Mouse (Mus musculus) mesoderm, embryonic 11.5 days (tissue): ENCODE measurements around the gene Hist1h4f.
"Not testable (repeated sequence)": the region's sequence is repeated elsewhere in the genome, so short reads cannot be mapped to it uniquely, and the experiment has no call there.

Experiments
- DNase-seq: peaks from one replicate; pipeline ENCODE4 v3.0.0-alpha.2; 2012; ENCODE audit warnings: low read depth, low spot score

Gene Hist1h4f

DNA sequence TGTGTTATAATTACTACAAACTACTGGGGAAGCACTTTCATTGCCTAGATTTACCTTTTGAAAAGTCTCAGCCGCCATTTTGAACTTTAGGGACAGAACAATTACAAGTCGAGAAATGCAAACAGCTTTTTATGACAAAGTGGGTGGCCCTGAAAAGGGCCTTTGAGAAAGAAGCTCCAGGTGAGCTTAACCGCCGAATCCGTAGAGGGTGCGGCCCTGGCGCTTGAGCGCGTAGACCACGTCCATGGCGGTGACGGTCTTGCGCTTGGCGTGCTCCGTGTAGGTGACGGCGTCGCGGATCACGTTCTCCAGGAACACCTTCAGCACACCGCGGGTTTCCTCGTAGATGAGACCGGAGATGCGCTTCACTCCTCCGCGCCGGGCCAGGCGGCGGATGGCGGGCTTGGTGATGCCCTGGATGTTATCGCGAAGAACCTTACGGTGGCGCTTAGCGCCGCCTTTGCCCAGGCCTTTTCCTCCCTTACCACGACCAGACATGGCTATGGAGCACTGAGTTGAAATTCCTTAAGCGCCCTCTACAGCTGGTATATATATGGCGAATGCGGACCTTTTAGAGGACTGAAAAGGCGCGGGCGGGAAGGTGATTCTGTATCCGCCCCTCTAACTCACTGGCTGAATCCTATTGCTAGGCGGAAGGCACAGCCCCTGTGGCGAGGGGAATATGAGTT is at the start of gene Hist1h4f:
Gene Hist1h4f, minus strand, starts transcription at position 503 of the 689 bp plus-strand sequence.
- peak; percentile 95 for DNase-seq

DNA sequence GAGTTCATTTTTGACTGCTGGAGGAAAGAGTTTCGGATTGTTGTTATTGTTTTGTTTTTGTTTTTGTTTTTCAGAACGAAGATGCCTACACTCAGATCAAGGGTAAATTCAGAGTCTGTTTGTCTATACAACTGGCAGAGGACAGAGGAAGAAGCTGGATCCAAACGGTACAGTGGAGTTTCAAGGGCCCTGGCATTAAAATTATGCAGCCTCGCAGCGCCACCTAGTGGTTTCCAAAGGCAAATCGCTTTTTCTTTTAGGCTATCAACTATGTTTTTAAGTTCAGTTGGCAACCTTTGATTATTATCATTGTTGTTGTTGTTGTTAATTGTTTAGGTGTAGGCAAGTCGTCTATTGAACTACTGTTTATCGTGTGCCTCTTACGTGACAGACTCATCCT is 46.5 kb upstream of the Hist1h4f start:
- peak; percentile 76 for DNase-seq

DNA sequence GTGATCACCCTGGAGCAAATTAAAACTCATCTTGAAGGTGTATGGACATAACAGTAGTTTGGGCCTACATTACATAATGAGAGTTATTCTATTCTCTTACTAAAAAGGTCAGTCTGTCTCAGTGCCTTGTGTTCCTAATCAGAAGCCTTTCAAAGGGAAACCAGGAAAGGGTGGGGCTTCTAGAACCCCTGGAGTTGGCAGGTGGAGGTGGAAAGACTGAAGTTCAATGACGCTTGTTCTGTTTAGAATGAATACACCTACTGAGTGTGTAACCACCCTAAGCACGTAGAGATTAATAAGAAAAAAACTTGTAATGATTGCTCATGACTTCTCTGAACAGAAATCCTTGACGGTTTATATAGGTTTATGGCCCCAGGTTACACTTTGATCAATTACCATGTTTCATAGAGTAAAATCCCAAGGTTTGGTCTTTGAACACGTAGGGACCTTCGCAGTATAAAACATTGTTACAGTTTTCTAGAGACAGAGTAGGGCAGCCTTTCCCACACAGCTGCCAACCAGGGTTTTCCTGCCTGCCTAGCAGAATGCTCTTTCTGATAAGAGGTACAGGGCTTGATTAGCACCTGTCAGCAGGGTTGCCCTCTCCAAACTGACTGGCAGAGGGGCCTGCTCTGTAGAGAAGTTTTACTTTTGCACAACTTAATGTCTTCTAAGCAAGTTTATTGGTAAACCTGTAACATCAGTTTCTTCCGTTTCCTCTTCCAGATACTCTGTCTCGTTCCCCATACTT is 44.3 kb upstream of the Hist1h4f start:
- no peak for DNase-seq

DNA sequence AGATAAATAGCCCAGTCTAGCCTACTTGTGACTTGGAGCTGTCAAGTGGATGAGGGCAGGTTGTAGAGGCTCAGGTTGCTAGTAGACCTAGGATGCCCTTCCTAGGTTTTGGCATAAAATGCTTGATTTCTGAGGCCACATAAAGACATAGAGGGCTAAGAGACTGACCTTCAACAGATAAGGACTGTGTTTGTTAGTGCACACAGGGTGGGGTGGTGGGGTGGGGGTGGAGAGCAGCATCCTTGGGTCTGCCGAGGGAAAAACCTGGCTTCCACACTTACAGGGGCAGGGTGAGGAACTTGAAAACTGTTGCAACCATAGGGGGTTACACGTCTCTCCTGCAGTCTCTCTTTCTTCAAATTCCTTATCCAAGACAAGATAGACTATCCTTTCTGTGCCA is 43.7 kb upstream of the Hist1h4f start:
- DNase-seq = no peak

DNA sequence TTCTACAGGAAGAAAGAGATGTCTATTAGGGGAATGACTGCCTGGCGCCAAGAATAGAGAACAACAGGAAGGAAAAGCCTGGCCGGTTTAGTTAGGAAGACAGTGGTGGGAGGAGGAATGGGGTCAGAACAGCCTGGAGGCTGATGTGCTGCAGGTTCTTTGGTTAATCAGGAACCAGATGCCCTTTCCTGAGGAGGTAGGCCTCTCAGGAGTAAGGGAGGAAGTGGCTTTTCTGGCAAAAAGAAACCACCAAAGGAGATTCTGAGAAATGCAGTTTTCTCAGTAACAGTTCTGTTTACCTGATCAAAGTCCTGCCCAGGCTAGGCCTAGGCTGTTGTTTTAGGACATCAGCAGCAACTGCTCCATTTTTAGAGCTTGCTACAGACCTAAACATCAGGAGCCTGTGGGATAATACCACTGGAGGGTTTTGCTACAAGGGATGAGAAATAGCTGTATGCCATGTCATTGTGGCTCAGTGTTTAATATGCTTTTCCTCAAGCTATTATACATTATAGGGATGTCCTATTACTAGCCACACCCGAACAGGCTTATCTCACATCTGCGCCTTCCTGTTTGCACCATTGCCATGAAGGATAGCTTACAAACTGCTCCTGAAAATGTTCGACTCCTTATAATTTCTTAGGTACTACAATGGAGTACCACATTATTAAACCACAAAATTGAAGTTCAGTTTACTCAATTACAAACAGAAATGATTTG is 41.8 kb upstream of the Hist1h4f start:
- no peak for DNase-seq

DNA sequence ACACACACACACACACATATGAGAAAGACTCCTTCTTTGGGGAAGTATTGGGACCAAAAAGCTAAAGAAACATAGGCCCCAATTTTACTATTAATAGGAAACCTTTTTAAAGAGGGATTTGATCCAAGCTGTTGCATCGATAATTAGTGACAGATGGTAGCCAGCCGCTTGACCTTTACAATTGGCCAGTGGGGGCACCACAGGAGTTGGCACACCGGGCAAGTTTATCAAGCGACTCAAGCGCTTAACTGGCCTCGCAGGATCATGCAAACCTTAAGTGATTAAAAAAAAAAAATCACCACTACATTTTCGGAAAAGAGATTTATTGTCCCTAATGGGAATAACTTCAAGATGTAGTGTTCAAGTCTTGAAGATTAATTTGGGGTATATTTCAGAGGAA is 41.2 kb upstream of the Hist1h4f start:
- no peak for DNase-seq

DNA sequence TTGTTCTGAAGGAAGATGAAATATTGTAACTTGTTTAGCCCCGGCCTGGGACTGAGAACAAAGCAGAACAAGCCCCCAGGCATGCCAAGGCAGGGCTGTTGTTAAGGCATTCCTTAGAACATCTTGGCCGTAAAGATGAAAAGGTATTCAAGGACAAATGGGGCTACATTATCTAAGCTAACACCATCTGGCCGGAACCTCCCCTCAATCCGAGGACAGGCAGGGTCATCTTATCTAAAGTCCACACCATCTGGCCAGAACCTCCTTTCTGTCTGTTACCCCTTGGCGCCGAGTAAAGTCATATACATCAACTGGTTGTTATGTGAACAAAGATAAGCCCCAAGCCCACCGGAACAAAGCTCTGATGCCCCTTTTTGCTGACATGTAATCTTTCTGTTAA is 40.4 kb upstream of the Hist1h4f start:
- DNase-seq = not testable (repeated sequence)

DNA sequence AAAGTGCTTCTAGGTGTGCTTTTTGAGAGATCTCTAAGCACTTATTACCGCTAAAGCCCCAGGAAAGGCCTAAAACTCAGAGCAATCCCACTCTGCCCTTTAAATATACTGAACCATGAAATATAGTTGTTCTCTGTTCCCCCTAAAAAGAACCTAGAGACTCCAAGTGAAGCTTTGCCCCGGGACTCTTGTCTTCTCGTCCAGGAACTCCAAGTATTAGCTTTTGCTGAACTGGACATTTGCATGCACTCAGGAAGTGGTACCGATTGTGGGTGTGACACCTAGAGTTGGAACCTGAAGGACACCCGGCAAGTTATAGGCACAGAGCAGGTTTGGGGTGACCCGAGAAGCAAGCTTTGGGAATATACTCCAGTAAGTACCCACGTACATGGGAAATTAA is 39.8 kb upstream of the Hist1h4f start:
- DNase-seq = no peak

DNA sequence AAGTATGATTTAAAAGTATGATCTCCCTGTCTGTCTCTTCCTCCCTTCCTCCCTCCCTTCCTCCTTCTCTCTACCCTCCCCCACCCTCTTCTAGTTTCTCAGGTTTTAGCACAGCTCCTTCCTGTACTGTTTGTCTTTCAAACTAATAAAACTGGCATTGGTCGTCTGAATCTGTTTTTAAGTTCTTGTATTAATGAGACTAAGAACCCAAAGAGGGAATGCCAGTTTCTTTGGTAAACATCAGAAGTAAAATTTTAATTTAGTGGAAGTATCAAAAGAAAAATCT is 35.4 kb upstream of the Hist1h4f start:
- no peak for DNase-seq

DNA sequence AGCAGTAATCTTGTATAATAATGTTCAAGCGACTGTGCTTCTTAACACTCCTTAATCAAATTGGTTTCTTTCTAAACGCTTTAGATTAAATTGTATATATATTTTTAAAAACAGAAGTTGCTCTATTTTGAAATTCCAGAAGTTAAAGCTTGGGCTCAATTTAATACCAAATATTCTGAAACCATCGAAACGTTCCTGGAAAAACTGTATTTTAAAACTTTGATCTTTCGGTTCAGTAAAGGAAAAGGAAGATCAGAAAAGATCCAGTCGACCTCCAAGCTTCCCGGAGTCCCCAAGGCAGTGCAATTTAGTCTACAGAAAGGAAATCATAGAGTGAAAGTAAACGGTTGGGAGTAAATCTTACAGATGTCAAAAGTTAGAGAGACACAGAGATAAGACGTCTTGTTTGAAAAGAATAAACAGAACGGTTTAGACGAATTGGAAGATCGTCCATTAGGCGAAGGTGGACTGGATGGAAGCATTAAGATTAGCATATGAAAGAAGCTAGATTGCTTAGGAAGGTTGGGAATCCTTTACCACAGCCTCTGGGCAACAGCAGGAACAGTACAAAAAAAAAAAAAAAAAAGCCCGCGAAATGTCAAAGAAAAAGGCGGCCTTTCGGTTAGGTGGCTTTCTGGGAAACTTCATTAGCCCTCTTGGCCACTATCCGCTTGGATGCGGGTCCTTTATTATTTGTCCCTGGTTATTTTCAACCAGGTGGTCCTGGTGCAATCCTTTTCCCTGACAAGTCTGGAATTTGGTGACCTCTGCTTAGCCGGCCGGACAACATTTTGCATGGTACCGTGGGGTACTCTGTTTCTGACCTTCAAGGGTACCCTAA is 34.9 kb upstream of the Hist1h4f start:
- DNase-seq = no peak

DNA sequence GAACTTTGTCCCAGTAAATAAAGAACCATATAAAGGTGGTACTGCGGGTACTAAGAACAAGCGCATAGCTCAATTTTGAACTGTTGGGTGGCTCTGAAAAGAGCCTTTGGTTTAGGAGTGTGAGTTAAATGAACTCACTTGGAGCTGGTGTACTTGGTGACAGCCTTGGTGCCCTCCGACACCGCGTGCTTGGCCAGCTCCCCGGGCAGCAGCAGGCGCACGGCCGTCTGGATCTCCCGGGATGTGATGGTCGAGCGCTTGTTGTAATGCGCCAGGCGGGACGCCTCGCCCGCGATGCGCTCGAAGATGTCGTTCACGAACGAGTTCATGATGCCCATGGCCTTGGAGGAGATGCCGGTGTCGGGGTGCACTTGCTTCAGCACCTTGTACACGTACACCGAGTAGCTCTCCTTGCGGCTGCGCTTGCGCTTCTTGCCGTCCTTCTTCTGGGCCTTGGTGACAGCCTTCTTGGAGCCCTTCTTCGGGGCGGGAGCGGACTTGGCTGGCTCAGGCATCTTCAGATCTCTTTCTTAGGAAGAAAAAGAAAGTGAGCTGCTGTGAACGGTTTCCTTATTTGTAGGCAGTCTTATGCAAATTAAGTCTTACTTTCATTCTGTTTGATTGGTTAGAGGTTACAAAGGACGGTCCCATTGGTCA is 34.1 kb upstream of the Hist1h4f start:
- peak; percentile 91 for DNase-seq

DNA sequence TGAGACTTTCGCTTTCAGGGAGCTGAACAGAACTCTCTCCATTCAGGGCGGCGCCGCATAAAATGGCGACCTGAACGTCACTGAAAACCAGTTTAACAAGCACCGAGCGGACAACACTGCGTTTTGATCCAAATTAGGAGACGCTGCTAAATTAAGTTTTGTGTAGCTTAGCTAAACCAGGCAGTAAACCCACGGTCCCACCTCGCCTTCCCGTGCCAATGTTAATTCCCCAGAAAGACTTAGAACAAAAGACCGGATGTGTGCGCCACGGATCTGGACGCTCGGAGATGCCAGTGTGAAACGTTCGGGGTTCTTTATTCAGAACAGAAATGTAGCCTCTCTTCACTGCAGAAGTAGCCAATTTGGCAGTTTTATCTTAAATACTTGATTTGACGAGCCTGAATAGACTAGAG is 33.6 kb upstream of the Hist1h4f start:
- peak; percentile 73 for DNase-seq

DNA sequence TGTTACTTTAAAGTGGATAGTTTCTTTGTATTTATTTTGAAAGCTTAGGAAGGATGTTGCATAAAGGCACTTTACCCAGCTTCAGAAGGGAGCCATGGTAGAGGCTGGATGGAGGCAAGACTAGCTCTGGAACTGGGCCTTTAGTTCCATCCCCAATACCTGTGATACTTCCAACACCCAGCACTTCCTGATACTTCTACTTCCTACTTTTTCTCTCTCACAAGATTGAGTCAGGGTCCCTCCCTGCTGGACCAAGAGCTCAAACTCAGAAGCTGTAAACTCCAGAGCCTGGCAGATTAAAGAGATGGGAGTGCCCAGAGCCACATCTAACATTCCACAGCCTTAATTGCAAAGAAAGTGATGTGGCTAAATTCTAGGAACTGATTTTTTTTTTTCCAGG is 32.9 kb upstream of the Hist1h4f start:
- no peak for DNase-seq

DNA sequence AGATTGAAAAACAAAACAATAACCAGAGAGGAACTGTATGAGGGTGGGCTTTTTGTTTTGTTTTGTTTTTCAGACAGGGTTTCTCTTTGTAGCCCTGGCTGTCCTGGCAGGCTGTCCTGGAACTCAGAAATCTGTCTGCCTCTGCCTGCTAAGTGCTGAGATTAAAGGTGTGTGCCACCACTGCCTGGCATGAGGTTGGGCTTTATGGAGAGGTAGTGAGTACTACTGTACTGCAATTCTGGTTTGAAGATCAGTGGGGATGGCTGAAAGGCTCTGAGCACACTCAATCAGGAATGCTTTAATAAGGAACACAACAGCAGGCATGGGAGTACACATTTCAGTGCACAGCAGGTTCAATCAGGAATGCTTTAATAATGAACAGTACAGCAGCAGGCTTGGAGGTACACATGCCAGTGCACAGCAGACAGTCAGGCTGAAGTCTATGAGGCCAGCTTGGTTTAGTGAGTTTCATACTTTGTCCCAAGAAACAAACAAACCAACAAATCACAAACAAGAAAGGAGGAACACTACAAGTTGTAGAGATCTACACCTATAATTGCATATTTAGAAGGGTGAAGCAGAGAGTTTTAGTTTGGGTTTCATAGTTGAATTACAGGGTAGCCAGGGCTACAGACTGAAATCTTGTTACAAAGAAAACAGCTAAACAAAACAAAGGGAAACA is 32.1 kb upstream of the Hist1h4f start:
- DNase-seq = no peak

DNA sequence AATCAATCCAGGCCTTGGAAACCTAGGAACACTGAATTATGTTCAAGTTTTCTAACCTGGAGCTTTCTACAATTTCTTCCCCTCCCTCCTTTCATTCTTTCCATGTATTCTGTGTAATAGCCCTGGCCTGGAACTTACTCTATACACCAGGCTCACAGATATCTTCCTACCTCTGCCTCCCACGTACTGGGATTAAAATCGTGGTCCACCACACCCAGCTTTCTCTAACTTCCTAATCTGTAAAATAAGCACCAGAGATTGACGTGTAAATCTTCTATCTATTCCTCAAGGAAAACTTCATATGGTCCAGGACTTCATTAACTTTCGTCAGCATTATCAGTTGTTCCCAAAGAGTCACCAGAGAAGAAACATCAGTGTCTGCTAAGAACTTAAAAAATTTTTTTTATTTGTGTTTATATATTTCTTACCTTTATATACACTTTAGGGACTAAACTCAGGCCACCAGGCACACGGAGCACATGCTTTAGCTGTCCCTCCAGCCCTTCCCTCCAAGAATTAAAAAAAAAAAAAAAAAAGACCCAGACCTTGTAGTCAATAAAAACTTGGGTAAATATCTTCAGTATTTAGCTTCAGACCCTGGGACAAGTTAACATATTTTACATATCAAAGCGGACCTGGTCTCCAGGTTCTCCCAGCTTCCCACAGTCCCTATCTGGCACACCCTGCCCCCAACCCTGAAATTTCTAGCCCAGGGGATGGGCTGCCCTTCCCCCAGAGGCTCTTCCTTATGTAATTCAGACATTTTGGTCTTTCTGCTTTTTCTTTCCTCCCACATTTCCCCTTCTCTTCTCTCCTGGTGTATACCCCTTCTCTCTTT is 31.0 kb upstream of the Hist1h4f start:
- DNase-seq = no peak

DNA sequence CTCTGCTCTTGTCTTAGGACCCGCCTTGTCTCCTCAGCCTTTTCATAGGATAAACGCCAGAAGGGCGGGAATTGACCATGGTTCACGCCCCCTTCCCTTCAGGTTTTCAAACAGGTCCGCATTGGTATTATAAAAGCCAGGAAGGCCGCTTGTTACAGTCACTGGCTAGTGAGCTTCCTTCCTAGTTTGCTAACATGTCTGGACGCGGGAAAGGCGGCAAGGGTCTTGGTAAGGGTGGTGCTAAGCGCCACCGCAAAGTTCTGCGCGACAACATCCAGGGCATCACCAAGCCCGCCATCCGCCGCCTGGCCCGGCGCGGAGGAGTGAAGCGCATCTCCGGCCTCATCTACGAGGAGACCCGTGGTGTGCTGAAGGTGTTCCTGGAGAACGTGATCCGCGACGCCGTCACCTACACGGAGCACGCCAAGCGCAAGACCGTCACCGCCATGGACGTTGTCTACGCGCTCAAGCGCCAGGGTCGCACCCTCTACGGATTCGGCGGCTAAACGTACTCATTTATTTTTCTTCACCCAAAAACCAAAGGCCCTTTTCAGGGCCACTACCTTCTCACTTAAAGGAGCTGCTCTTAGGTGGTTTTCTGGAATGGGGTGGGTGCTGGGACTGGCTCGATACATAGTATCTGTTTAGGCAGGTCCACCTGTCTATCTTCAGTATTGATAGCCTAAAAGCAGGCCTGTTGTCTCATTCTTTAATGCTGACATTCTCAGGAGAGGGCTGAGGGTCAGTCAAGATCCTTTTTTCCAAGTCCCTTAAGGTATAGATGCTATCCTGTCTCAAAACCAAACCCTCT is 30.2 kb upstream of the Hist1h4f start, which contains the start of gene Hist1h4d:
Gene Hist1h4d, plus strand, starts transcription at position 191 of the 811 bp plus-strand sequence.
- DNase-seq = peak; percentile 96

DNA sequence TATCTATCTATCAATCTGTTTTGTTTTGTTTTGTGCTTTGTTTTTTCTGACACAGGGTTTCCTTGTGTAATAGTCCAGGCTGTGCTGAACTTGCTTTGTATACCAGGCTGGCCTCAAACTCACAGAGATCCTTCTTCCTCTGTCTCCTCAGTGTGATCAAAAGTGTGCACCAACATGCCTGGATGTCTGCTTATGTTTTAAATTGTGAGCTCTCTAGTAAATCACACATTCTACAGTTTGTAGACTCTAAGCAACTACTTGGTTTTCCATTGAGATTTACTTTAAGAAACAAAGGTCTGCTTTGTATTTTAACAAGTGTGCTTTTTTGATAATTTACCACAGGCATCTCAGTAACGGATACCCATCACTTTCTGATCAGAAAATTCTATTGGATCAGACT is 26.4 kb upstream of the Hist1h4f start:
- no peak for DNase-seq

DNA sequence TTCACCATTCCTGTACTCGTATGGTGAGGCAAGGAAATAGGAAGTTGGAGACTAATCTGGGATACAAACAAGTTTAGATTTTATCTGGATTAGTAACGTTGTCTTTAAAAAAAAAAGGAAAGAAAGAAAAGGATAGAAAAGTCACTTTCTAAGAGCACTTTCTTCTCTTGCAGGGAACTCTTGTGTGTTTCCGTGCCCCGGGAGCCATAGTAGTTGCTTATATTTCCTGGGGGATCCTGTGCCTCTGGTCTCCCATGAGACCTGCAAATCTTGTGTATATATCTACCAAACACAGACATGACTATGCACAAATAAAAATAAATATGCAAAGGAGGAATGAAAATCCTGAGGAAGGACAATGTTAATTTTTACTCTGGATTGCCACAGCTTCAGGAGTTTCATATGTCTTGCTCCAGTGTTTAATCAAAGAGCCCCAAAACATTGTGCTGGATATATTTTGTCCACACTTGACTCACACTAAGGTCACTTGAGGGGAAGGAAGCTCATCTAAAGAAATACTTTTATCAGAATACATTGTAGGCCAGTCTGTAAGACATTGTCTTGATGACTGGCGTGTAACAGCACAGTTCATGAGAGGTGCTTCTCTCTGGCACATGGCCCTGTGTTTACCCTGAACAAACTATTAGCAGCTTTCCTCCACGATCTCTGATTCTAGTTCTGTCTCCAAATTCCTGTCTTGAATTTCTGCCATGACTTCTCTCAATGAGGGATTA is 25.6 kb upstream of the Hist1h4f start:
- no peak for DNase-seq
